Mouse (Mus musculus): ENCODE measurements around the gene 4931422A03Rik. TPM values are rescaled to one million over a fixed set of nuclear protein-coding genes. Genes with fewer than 3 reads are reported as not detected.

4931422A03Rik gene
- polyA plus RNA-seq, 1 experiment = 0.11 TPM

- TF ChIP-seq CEBPB (IDR thresholded peaks at IDR 0.05; ENCODE audit: low read depth) = no peak
- no peak for TF ChIP-seq MYOD1 (IDR thresholded peaks at IDR 0.05; ENCODE audit: control insufficient read depth, insufficient read length, low read depth)
- TF ChIP-seq CTCF (IDR thresholded peaks at IDR 0.05; ENCODE audit: control insufficient read depth, insufficient read depth, insufficient read length) = no peak
- TF ChIP-seq FOSL1 (IDR thresholded peaks at IDR 0.05; ENCODE audit: insufficient read depth, low read length, poor library complexity, severe bottlenecking) = no peak
- TF ChIP-seq MYOG (IDR thresholded peaks at IDR 0.05; ENCODE audit: control insufficient read depth, extremely low read depth, insufficient read length) = no peak
- no peak for TF ChIP-seq USF1 (IDR thresholded peaks at IDR 0.05; ENCODE audit: low read depth)
- no peak for TF ChIP-seq MAX (IDR thresholded peaks at IDR 0.05)
- no peak overlapping the region for H3ac ChIP-seq (ENCODE audit: control insufficient read depth, insufficient read length, low read depth)
- H3K36me3 ChIP-seq (ENCODE audit: control insufficient read depth, insufficient read depth) = no peaks in the 10 kb centered on the region
- no peaks in the 10 kb centered on the region for H3K79me3 ChIP-seq (ENCODE audit: low read depth)
- no peaks in the 10 kb centered on the region for H3K79me2 ChIP-seq (ENCODE audit: control insufficient read depth, insufficient read depth)
- peaks cover 58% of the 10 kb centered on the region for H3K27me3 ChIP-seq (ENCODE audit: control insufficient read depth, insufficient read depth, insufficient read length)
- no peak overlapping the region for H3K4me3 ChIP-seq (ENCODE audit: insufficient read depth, poor library complexity, severe bottlenecking)
Observed at GRCm38 (mm10) chr2:103945571-103946092, 82.5 kb downstream of the 4931422A03Rik start.

GRCm38 (mm10) chr2:103944859-103945258 is 83.3 kb downstream of the 4931422A03Rik start:
- TF ChIP-seq CTCF (IDR thresholded peaks at IDR 0.05; ENCODE audit: control insufficient read depth, insufficient read depth, insufficient read length) (no peak), MAX (IDR thresholded peaks at IDR 0.05) (no peak), CEBPB (IDR thresholded peaks at IDR 0.05; ENCODE audit: low read depth) (no peak), FOSL1 (IDR thresholded peaks at IDR 0.05; ENCODE audit: insufficient read depth, low read length, poor library complexity, severe bottlenecking) (no peak), USF1 (IDR thresholded peaks at IDR 0.05; ENCODE audit: low read depth) (no peak)
- H3K79me3 ChIP-seq (ENCODE audit: low read depth) = no peaks in the 10 kb centered on the region
- H3K4me3 ChIP-seq (ENCODE audit: insufficient read depth, poor library complexity, severe bottlenecking) = no peak overlapping the region
- no peaks in the 10 kb centered on the region for H3K36me3 ChIP-seq (ENCODE audit: control insufficient read depth, insufficient read depth)
- H3K79me2 ChIP-seq (ENCODE audit: control insufficient read depth, insufficient read depth) = no peaks in the 10 kb centered on the region
- H3ac ChIP-seq (ENCODE audit: control insufficient read depth, insufficient read length, low read depth) = no peak overlapping the region
- H3K27me3 ChIP-seq (ENCODE audit: control insufficient read depth, insufficient read depth, insufficient read length) = peaks cover 58% of the 10 kb centered on the region

GRCm38 (mm10) chr2:103941085-103941484 is 87.1 kb downstream of the 4931422A03Rik start:
- peaks cover 47% of the 10 kb centered on the region for H3K27me3 ChIP-seq (ENCODE audit: control insufficient read depth, insufficient read depth, insufficient read length)
- H3K4me3 ChIP-seq (ENCODE audit: insufficient read depth, poor library complexity, severe bottlenecking) = no peak overlapping the region
- H3K79me3 ChIP-seq (ENCODE audit: low read depth) = no peaks in the 10 kb centered on the region
- H3K79me2 ChIP-seq (ENCODE audit: control insufficient read depth, insufficient read depth) = no peaks in the 10 kb centered on the region
- H3ac ChIP-seq (ENCODE audit: control insufficient read depth, insufficient read length, low read depth) = no peak overlapping the region
- TF ChIP-seq USF1 (IDR thresholded peaks at IDR 0.05; ENCODE audit: low read depth) (no peak), MAX (IDR thresholded peaks at IDR 0.05) (no peak), MYOG (IDR thresholded peaks at IDR 0.05; ENCODE audit: control insufficient read depth, extremely low read depth, insufficient read length) (no peak)
- H3K36me3 ChIP-seq (ENCODE audit: control insufficient read depth, insufficient read depth) = no peaks in the 10 kb centered on the region

GRCm38 (mm10) chr2:103939003-103939402 is 89.2 kb downstream of the 4931422A03Rik start:
- no peaks in the 10 kb centered on the region for H3K36me3 ChIP-seq (ENCODE audit: control insufficient read depth, insufficient read depth)
- no peak overlapping the region for H3ac ChIP-seq (ENCODE audit: control insufficient read depth, insufficient read length, low read depth)
- peaks cover 38% of the 10 kb centered on the region for H3K27me3 ChIP-seq (ENCODE audit: control insufficient read depth, insufficient read depth, insufficient read length)
- no peak overlapping the region for H3K4me3 ChIP-seq (ENCODE audit: insufficient read depth, poor library complexity, severe bottlenecking)
- no peaks in the 10 kb centered on the region for H3K79me3 ChIP-seq (ENCODE audit: low read depth)
- H3K79me2 ChIP-seq (ENCODE audit: control insufficient read depth, insufficient read depth) = no peaks in the 10 kb centered on the region
- TF ChIP-seq FOSL1 (IDR thresholded peaks at IDR 0.05; ENCODE audit: insufficient read depth, low read length, poor library complexity, severe bottlenecking) = no peak
- TF ChIP-seq CTCF (IDR thresholded peaks at IDR 0.05; ENCODE audit: control insufficient read depth, insufficient read depth, insufficient read length) = no peak
- no peak for TF ChIP-seq CEBPB (IDR thresholded peaks at IDR 0.05; ENCODE audit: low read depth)
- TF ChIP-seq MYOG (IDR thresholded peaks at IDR 0.05; ENCODE audit: control insufficient read depth, extremely low read depth, insufficient read length) = no peak
- no peak for TF ChIP-seq USF1 (IDR thresholded peaks at IDR 0.05; ENCODE audit: low read depth)
- TF ChIP-seq MYOD1 (IDR thresholded peaks at IDR 0.05; ENCODE audit: control insufficient read depth, insufficient read length, low read depth) = no peak
- no peak for TF ChIP-seq MAX (IDR thresholded peaks at IDR 0.05)

- Histone ChIP-seq H3K36me3 (ENCODE audit: control insufficient read depth, insufficient read depth) (no peaks in the 10 kb centered on the region), H3K79me3 (ENCODE audit: low read depth) (no peaks in the 10 kb centered on the region), H3ac (ENCODE audit: control insufficient read depth, insufficient read length, low read depth) (no peak overlapping the region), H3K79me2 (ENCODE audit: control insufficient read depth, insufficient read depth) (no peaks in the 10 kb centered on the region), H3K4me3 (ENCODE audit: insufficient read depth, poor library complexity, severe bottlenecking) (no peak overlapping the region), H3K27me3 (ENCODE audit: control insufficient read depth, insufficient read depth, insufficient read length) (peaks cover 40% of the 10 kb centered on the region)
- TF ChIP-seq CTCF (IDR thresholded peaks at IDR 0.05; ENCODE audit: control insufficient read depth, insufficient read depth, insufficient read length) = no peak
- no peak for TF ChIP-seq MAX (IDR thresholded peaks at IDR 0.05)
- TF ChIP-seq MYOD1 (IDR thresholded peaks at IDR 0.05; ENCODE audit: control insufficient read depth, insufficient read length, low read depth) = no peak
- no peak for TF ChIP-seq CEBPB (IDR thresholded peaks at IDR 0.05; ENCODE audit: low read depth)
- no peak for TF ChIP-seq FOSL1 (IDR thresholded peaks at IDR 0.05; ENCODE audit: insufficient read depth, low read length, poor library complexity, severe bottlenecking)
- no peak for TF ChIP-seq MYOG (IDR thresholded peaks at IDR 0.05; ENCODE audit: control insufficient read depth, extremely low read depth, insufficient read length)
- no peak for TF ChIP-seq USF1 (IDR thresholded peaks at IDR 0.05; ENCODE audit: low read depth)
Observed at GRCm38 (mm10) chr2:103938573-103938972, 89.6 kb downstream of the 4931422A03Rik start.

- no peak overlapping the region for H3K4me3 ChIP-seq (ENCODE audit: insufficient read depth, poor library complexity, severe bottlenecking)
- no peak for TF ChIP-seq CTCF (IDR thresholded peaks at IDR 0.05; ENCODE audit: control insufficient read depth, insufficient read depth, insufficient read length)
- no peak for TF ChIP-seq MYOG (IDR thresholded peaks at IDR 0.05; ENCODE audit: control insufficient read depth, extremely low read depth, insufficient read length)
- TF ChIP-seq USF1 (IDR thresholded peaks at IDR 0.05; ENCODE audit: low read depth) = no peak
- TF ChIP-seq MAX (IDR thresholded peaks at IDR 0.05) = no peak
- no peak for TF ChIP-seq CEBPB (IDR thresholded peaks at IDR 0.05; ENCODE audit: low read depth)
- TF ChIP-seq MYOD1 (IDR thresholded peaks at IDR 0.05; ENCODE audit: control insufficient read depth, insufficient read length, low read depth) = no peak
- no peak for TF ChIP-seq FOSL1 (IDR thresholded peaks at IDR 0.05; ENCODE audit: insufficient read depth, low read length, poor library complexity, severe bottlenecking)
- H3ac ChIP-seq (ENCODE audit: control insufficient read depth, insufficient read length, low read depth) = no peak overlapping the region
- H3K79me2 ChIP-seq (ENCODE audit: control insufficient read depth, insufficient read depth) = no peaks in the 10 kb centered on the region
- peaks cover 42% of the 10 kb centered on the region for H3K27me3 ChIP-seq (ENCODE audit: control insufficient read depth, insufficient read depth, insufficient read length)
- H3K79me3 ChIP-seq (ENCODE audit: low read depth) = no peaks in the 10 kb centered on the region
- H3K36me3 ChIP-seq (ENCODE audit: control insufficient read depth, insufficient read depth) = no peaks in the 10 kb centered on the region
Observed at GRCm38 (mm10) chr2:103937670-103938069, 90.5 kb downstream of the 4931422A03Rik start.

All from C2C12 (cell line).